Mouse (Mus musculus) midbrain, embryonic 16.5 days (tissue): ENCODE results near the gene 1700029H14Rik. TPM values are rescaled to one million over a fixed set of nuclear protein-coding genes. Genes with fewer than 3 reads are reported as not detected.

Experiments used
- ATAC-seq: fragments of 200-750 bp; cut with Nextera tagmentation; 2 replicates; pipeline ENCODE4 v1.8.0; 2017; ENCODE audit warnings: moderate TSS enrichment
- H3K27ac ChIP-seq: fragments of 300-500 bp; sonication (generic); 2 replicates; pipeline ENCODE4 v1.5.1; 2014; ENCODE audit warnings: mild to moderate bottlenecking, low read length, mixed read lengths
- H3K27me3 ChIP-seq: fragments of 300-500 bp; sonication (generic); 2 replicates; pipeline ENCODE4 v1.6.1; 2014; ENCODE audit warnings: low read depth, low read length, mixed read lengths; ENCODE audit not compliant: control insufficient read depth, insufficient read depth
- H3K36me3 ChIP-seq: fragments of 300-500 bp; sonication (generic); 2 replicates; pipeline ENCODE4 v1.6.1; 2014; ENCODE audit warnings: mild to moderate bottlenecking, low read length, moderate library complexity, mixed read lengths; ENCODE audit not compliant: control insufficient read depth, insufficient read depth
- H3K4me1 ChIP-seq: fragments of 300-500 bp; sonication (generic); 2 replicates; pipeline ENCODE4 v1.6.1; 2014; ENCODE audit warnings: mild to moderate bottlenecking, low read length, mixed read lengths; ENCODE audit not compliant: control insufficient read depth, insufficient read depth
- H3K4me2 ChIP-seq: fragments of 300-500 bp; sonication (generic); 2 replicates; pipeline ENCODE4 v1.6.1; 2014; ENCODE audit warnings: mild to moderate bottlenecking, low read length, mixed read lengths
- H3K4me3 ChIP-seq: fragments of 300-500 bp; sonication (generic); 2 replicates; pipeline ENCODE4 v1.5.1; 2014; ENCODE audit warnings: low read depth, mild to moderate bottlenecking, low read length, moderate library complexity, mixed read lengths
- H3K9ac ChIP-seq: fragments of 300-500 bp; sonication (generic); 2 replicates; pipeline ENCODE4 v1.6.1; 2014; ENCODE audit warnings: low read depth, low read length, mixed read lengths
- H3K9me3 ChIP-seq: fragments of 300-500 bp; sonication (generic); replicated peaks from 2 replicates; pipeline ENCODE4 v1.6.1; 2014; ENCODE audit warnings: mild to moderate bottlenecking, low read length, mixed read lengths; ENCODE audit not compliant: control insufficient read depth, poor library complexity, severe bottlenecking
- WGBS: fragments of 180-500 bp; shearing (Covaris S2); extraction: QIAGEN DNeasy Blood & Tissue Kit; methylation state at CpG from one replicate; pipeline ENCODE4 v1.1.7; 2014; 5-methylcytosine and 5-hydroxymethylcytosine counted together
- polyA plus RNA-seq: library from polyadenylated mRNA; unstranded; fragments of >200 nt; fragmentation: Nextera tagmentation; extraction: Ambion mirVana; gene quantifications from 2 replicates; pipeline ENCODE4 v1.2.1, GENCODE M21; 2015

1700029H14Rik gene
- polyA plus RNA-seq, 1 experiment from 2014 or later: not detected

- ATAC-seq: no peak
- no peak overlapping the region for H3K4me2 ChIP-seq
- no peaks in the 10 kb centered on the region for H3K27me3 ChIP-seq
- no peak overlapping the region for H3K9ac ChIP-seq
- H3K4me1 ChIP-seq: no peaks in the 10 kb centered on the region
- no peak overlapping the region for H3K4me3 ChIP-seq
- no peaks in the 10 kb centered on the region for H3K9me3 ChIP-seq
- no peaks in the 10 kb centered on the region for H3K36me3 ChIP-seq
- H3K27ac ChIP-seq: no peak overlapping the region
- 90% methylated on average over 2 of the region's 2 CpGs for whole genome bisulfite sequencing
These were observed 4.7 kb downstream of the 1700029H14Rik start for GRCm38 (mm10) chr8:13557526-13557925.

DNA sequence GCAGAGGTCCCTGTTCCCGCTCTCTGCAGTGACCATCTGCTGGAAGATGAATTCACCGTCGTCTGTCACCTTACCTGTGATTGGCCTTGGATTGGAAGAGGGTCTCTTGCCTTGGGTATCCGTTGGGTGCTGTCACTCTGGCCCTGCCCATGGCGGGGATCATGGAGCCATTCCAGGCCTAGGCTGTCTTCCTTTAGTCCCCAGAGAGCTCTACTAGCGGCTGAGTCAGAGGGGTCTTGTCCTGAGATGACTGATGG is 10.8 kb downstream of the 1700029H14Rik start:
- Histone ChIP-seq H3K9ac (no peak overlapping the region), H3K36me3 (no peaks in the 10 kb centered on the region), H3K4me1 (no peaks in the 10 kb centered on the region), H3K27ac (no peak overlapping the region), H3K4me2 (no peak overlapping the region), H3K27me3 (no peaks in the 10 kb centered on the region), H3K9me3 (no peaks in the 10 kb centered on the region), H3K4me3 (no peak overlapping the region)
- no peak; the same call in 1 of the 2 replicates for ATAC-seq
- 95% methylated on average over 6 of the region's 6 CpGs for WGBS

- H3K9ac ChIP-seq: no peak overlapping the region
- H3K36me3 ChIP-seq: no peaks in the 10 kb centered on the region
- H3K27ac ChIP-seq: no peak overlapping the region
- H3K27me3 ChIP-seq: no peaks in the 10 kb centered on the region
- H3K4me2 ChIP-seq: no peak overlapping the region
- peak; percentile 93 for ATAC-seq
- 58% methylated on average over 9 of the region's 9 CpGs for WGBS
- H3K9me3 ChIP-seq: 0 out of 2 replicates have a peak, but pooled peaks cover under 1% of the 10 kb centered on the region
- H3K4me1 ChIP-seq: no peaks in the 10 kb centered on the region
- H3K4me3 ChIP-seq: no peak overlapping the region
These were observed 11.3 kb downstream of the 1700029H14Rik start for GRCm38 (mm10) chr8:13550718-13551573.

DNA sequence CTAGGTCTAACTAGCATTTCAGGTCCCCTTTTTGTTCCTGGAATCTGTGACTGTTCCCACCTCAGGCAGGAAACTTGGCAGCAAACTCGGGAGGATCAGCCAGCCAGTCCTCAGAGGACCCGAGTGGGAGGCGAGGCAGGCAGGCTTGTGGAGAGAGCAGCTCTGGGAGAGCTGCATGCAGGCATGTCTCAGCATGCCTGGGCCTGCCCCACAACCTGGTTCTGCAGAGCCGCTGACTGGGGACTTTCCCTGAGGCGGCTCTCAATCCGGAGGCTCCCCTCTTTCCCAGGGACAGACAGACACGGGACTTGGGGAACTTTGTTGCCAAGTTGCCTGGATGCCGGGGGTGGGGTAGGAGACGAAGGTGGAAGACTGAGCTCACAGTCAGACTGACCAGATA is 13.4 kb downstream of the 1700029H14Rik start:
- Histone ChIP-seq H3K9me3 (0 out of 2 replicates have a peak, but pooled peaks cover 6% of the 10 kb centered on the region), H3K4me3 (no peak overlapping the region), H3K4me2 (no peak overlapping the region), H3K36me3 (no peaks in the 10 kb centered on the region), H3K9ac (no peak overlapping the region), H3K4me1 (no peaks in the 10 kb centered on the region), H3K27ac (no peak overlapping the region), H3K27me3 (no peaks in the 10 kb centered on the region)
- ATAC-seq: no peak
- 54% methylated on average over 9 of the region's 9 CpGs for WGBS

DNA sequence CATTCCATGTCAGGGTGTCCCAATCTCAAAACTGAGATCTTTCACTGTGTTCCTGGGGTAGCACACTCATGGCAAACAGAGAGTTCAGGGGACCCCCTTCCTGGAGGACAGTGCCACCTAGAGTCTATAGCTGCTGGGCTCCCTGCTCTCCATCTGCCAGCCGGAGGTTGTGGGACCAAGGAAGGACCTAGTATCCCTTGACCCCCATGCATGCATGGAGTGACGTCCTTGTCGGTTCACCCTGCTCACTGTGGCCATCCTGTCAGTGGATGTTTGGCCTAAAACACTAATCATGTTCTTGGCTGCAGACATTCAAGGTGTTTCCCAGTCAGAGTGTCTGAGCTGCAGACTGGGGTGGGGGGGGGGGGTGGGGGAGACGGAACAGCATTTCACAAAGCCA is 14.0 kb downstream of the 1700029H14Rik start:
- Histone ChIP-seq H3K4me1 (no peaks in the 10 kb centered on the region), H3K9ac (no peak overlapping the region), H3K27ac (no peak overlapping the region), H3K4me2 (no peak overlapping the region), H3K36me3 (no peaks in the 10 kb centered on the region), H3K9me3 (0 out of 2 replicates have a peak, but pooled peaks cover 6% of the 10 kb centered on the region), H3K27me3 (no peaks in the 10 kb centered on the region), H3K4me3 (no peak overlapping the region)
- no peak for ATAC-seq
- 54% methylated on average over 4 of the region's 4 CpGs for WGBS

DNA sequence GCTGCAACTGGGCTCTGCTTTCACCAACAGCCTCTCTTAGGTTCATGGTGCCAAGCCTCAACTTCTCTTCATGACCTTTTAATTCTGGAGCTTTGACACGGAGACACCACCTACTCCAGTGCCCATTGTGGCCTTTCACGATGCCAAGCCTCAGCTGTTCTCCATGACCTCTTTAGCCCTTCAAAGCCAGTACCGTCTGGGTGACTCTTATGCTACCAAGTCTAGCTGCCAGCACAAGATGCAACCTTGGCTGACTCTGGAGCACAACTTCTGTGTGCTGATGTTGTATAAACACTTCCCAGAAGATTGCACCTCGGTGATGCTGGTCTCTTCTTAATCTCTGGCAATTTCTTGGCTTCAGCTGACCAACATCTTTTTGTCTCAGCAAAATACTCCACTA is 15.8 kb downstream of the 1700029H14Rik start:
- Histone ChIP-seq H3K9ac (no peak overlapping the region), H3K4me1 (no peaks in the 10 kb centered on the region), H3K9me3 (0 out of 2 replicates have a peak, but pooled peaks cover 6% of the 10 kb centered on the region), H3K4me3 (no peak overlapping the region), H3K27ac (no peak overlapping the region), H3K36me3 (no peaks in the 10 kb centered on the region), H3K27me3 (no peaks in the 10 kb centered on the region), H3K4me2 (no peak overlapping the region)
- no peak for ATAC-seq
- 89% methylated on average over 4 of the region's 4 CpGs for WGBS

DNA sequence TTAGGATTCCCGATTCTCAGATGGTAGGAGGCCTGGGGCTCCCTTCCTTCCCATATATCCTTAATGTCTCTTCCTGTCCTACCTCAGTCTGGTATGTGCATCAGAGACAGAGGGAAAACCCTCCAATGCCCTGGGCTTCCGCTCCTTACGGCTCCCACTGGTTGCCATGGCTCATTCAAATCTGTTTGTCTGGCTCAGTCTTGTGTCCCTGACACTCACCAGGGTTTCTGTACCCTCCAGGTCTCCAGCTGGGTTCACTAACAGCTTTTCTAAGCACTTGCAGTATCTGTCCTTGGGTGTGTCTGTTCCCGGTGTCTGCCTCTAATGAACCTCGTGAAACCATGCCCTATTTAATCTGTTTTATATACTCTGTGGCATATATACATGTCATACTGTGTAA is 20.7 kb downstream of the 1700029H14Rik start:
- 73% methylated on average over 5 of the region's 5 CpGs for WGBS
- no peaks in the 10 kb centered on the region for H3K4me1 ChIP-seq
- no peak overlapping the region for H3K4me2 ChIP-seq
- no peak overlapping the region for H3K9ac ChIP-seq
- H3K9me3 ChIP-seq: 0 out of 2 replicates have a peak, but pooled peaks cover 6% of the 10 kb centered on the region
- ATAC-seq: no peak
- H3K36me3 ChIP-seq: no peaks in the 10 kb centered on the region
- H3K27ac ChIP-seq: no peak overlapping the region
- H3K4me3 ChIP-seq: no peak overlapping the region
- H3K27me3 ChIP-seq: no peaks in the 10 kb centered on the region

- no peaks in the 10 kb centered on the region for H3K36me3 ChIP-seq
- no peaks in the 10 kb centered on the region for H3K4me1 ChIP-seq
- H3K27ac ChIP-seq: no peak overlapping the region
- H3K4me3 ChIP-seq: no peak overlapping the region
- no peak for ATAC-seq
- no peaks in the 10 kb centered on the region for H3K27me3 ChIP-seq
- H3K4me2 ChIP-seq: no peak overlapping the region
- H3K9ac ChIP-seq: no peak overlapping the region
- 0 out of 2 replicates have a peak, but pooled peaks cover 2% of the 10 kb centered on the region for H3K9me3 ChIP-seq
- 92% methylated on average over 5 of the region's 5 CpGs for WGBS
These were observed 22.1 kb downstream of the 1700029H14Rik start for GRCm38 (mm10) chr8:13540122-13540521.

GRCm38 (mm10) chr8:13538821-13539220 is 23.4 kb downstream of the 1700029H14Rik start:
- Histone ChIP-seq H3K4me1 (no peaks in the 10 kb centered on the region), H3K4me3 (no peak overlapping the region), H3K27ac (no peak overlapping the region), H3K9ac (no peak overlapping the region), H3K27me3 (no peaks in the 10 kb centered on the region), H3K4me2 (no peak overlapping the region), H3K36me3 (no peaks in the 10 kb centered on the region), H3K9me3 (no peaks in the 10 kb centered on the region)
- WGBS: 63% methylated on average over 6 of the region's 6 CpGs
- ATAC-seq: peak; percentile 67
